Mouse (Mus musculus): ENCODE measurements around the gene Slc41a1. TPM values are rescaled to one million over a fixed set of nuclear protein-coding genes. Genes with fewer than 3 reads are reported as not detected.
"Not testable (repeated sequence)": the region's sequence is repeated elsewhere in the genome, so short reads cannot be mapped to it uniquely, and the experiment has no call there.

Gene Slc41a1
- polyA plus RNA-seq, 1 experiment from 2014 or later: 12.3 TPM

GRCm38 (mm10) chr1:131812631-131813295, 14.5 kb upstream of the Slc41a1 start:
- no peak overlapping the region for H3K27ac ChIP-seq (replicated peaks)
- WGBS: 86% methylated on average over 9 of the region's 9 CpGs
- H3K36me3 ChIP-seq (replicated peaks): no peaks in the 10 kb centered on the region
- no peak overlapping the region for H3K4me3 ChIP-seq
- H3K4me1 ChIP-seq: 0 out of 2 replicates have a peak, but pooled peaks cover 4% of the 10 kb centered on the region
- H3K27me3 ChIP-seq (replicated peaks; ENCODE audit: low read depth, poor library complexity, severe bottlenecking): no peaks in the 10 kb centered on the region
- no peaks in the 10 kb centered on the region for H3K9me3 ChIP-seq
- no peak for DNase-seq (ENCODE audit: low spot score)

GRCm38 (mm10) chr1:131813731-131814130, 13.6 kb upstream of the Slc41a1 start:
- H3K27me3 ChIP-seq (replicated peaks; ENCODE audit: low read depth, poor library complexity, severe bottlenecking): no peaks in the 10 kb centered on the region
- H3K9me3 ChIP-seq: no peaks in the 10 kb centered on the region
- no peak overlapping the region for H3K27ac ChIP-seq (replicated peaks)
- 91% methylated on average over 4 of the region's 4 CpGs for WGBS
- H3K4me1 ChIP-seq: 0 out of 2 replicates have a peak, but pooled peaks cover 4% of the 10 kb centered on the region
- no peaks in the 10 kb centered on the region for H3K36me3 ChIP-seq (replicated peaks)
- no peak for DNase-seq (ENCODE audit: low spot score)
- H3K4me3 ChIP-seq: no peak overlapping the region

GRCm38 (mm10) chr1:131814191-131814590, 13.1 kb upstream of the Slc41a1 start:
- Histone ChIP-seq H3K36me3 (replicated peaks) (no peaks in the 10 kb centered on the region), H3K4me3 (no peak overlapping the region), H3K4me1 (0 out of 2 replicates have a peak, but pooled peaks cover 4% of the 10 kb centered on the region), H3K27ac (replicated peaks) (no peak overlapping the region), H3K9me3 (no peaks in the 10 kb centered on the region), H3K27me3 (replicated peaks; ENCODE audit: low read depth, poor library complexity, severe bottlenecking) (no peaks in the 10 kb centered on the region)
- WGBS: 84% methylated on average over 3 of the region's 3 CpGs
- DNase-seq (ENCODE audit: low spot score): no peak

- DNase-seq (ENCODE audit: low spot score): no peak
- no peaks in the 10 kb centered on the region for H3K36me3 ChIP-seq (replicated peaks)
- H3K9me3 ChIP-seq: no peaks in the 10 kb centered on the region
- 89% methylated on average over 6 of the region's 6 CpGs for WGBS
- H3K27me3 ChIP-seq (replicated peaks; ENCODE audit: low read depth, poor library complexity, severe bottlenecking): no peaks in the 10 kb centered on the region
- no peak overlapping the region for H3K27ac ChIP-seq (replicated peaks)
- H3K4me3 ChIP-seq: no peak overlapping the region
- H3K4me1 ChIP-seq: no peaks in the 10 kb centered on the region
These were observed 10.4 kb upstream of the Slc41a1 start for GRCm38 (mm10) chr1:131816886-131817285.

GRCm38 (mm10) chr1:131820353-131820752, 6.9 kb upstream of the Slc41a1 start:
- H3K27me3 ChIP-seq (replicated peaks; ENCODE audit: low read depth, poor library complexity, severe bottlenecking); DNase-seq (ENCODE audit: low spot score); H3K9me3 ChIP-seq; H3K36me3 ChIP-seq (replicated peaks); H3K4me1 ChIP-seq; H3K27ac ChIP-seq (replicated peaks); H3K4me3 ChIP-seq: not testable (repeated sequence)
- WGBS: 79% methylated on average over 9 of the region's 9 CpGs

GRCm38 (mm10) chr1:131820887-131821328, 6.4 kb upstream of the Slc41a1 start:
- Histone ChIP-seq H3K4me1 (no peaks in the 10 kb centered on the region), H3K9me3 (no peaks in the 10 kb centered on the region), H3K36me3 (replicated peaks) (no peaks in the 10 kb centered on the region), H3K27me3 (replicated peaks; ENCODE audit: low read depth, poor library complexity, severe bottlenecking) (no peaks in the 10 kb centered on the region), H3K4me3 (no peak overlapping the region), H3K27ac (replicated peaks) (no peak overlapping the region)
- WGBS: 90% methylated on average over 10 of the region's 10 CpGs
- DNase-seq (ENCODE audit: low spot score): no peak

GRCm38 (mm10) chr1:131822292-131822691, 5.0 kb upstream of the Slc41a1 start:
- Histone ChIP-seq H3K36me3 (replicated peaks) (no peaks in the 10 kb centered on the region), H3K9me3 (no peaks in the 10 kb centered on the region), H3K27ac (replicated peaks) (no peak overlapping the region), H3K4me3 (no peak overlapping the region), H3K27me3 (replicated peaks; ENCODE audit: low read depth, poor library complexity, severe bottlenecking) (peaks cover 7% of the 10 kb centered on the region; the same call in 1 of the 2 replicates), H3K4me1 (peaks cover 4% of the 10 kb centered on the region)
- DNase-seq (ENCODE audit: low spot score): no peak
- 74% methylated on average over 8 of the region's 8 CpGs for WGBS

- 78% methylated on average over 1 of the region's 1 CpGs for WGBS
- Histone ChIP-seq H3K36me3 (replicated peaks) (no peaks in the 10 kb centered on the region), H3K9me3 (no peaks in the 10 kb centered on the region), H3K4me1 (peaks cover 7% of the 10 kb centered on the region), H3K27me3 (replicated peaks; ENCODE audit: low read depth, poor library complexity, severe bottlenecking) (peaks cover 7% of the 10 kb centered on the region; the same call in 1 of the 2 replicates), H3K27ac (replicated peaks) (no peak overlapping the region), H3K4me3 (no peak overlapping the region)
- DNase-seq (ENCODE audit: low spot score): no peak
These were observed 4.3 kb upstream of the Slc41a1 start for GRCm38 (mm10) chr1:131822856-131823492.

GRCm38 (mm10) chr1:131823563-131823962, 3.7 kb upstream of the Slc41a1 start:
- 61% methylated on average over 5 of the region's 5 CpGs for WGBS
- DNase-seq (ENCODE audit: low spot score): no peak
- Histone ChIP-seq H3K4me1 (peaks cover 9% of the 10 kb centered on the region), H3K9me3 (no peaks in the 10 kb centered on the region), H3K4me3 (no peak overlapping the region), H3K27ac (replicated peaks) (no peak overlapping the region), H3K27me3 (replicated peaks; ENCODE audit: low read depth, poor library complexity, severe bottlenecking) (peaks cover 7% of the 10 kb centered on the region; the same call in 1 of the 2 replicates), H3K36me3 (replicated peaks) (no peaks in the 10 kb centered on the region)

GRCm38 (mm10) chr1:131824528-131825181, 2.6 kb upstream of the Slc41a1 start:
- WGBS: 86% methylated on average over 11 of the region's 11 CpGs
- H3K27ac ChIP-seq (replicated peaks): no peak overlapping the region
- no peak overlapping the region for H3K4me3 ChIP-seq
- DNase-seq (ENCODE audit: low spot score): no peak
- H3K4me1 ChIP-seq: peaks cover 20% of the 10 kb centered on the region
- H3K36me3 ChIP-seq (replicated peaks): no peaks in the 10 kb centered on the region
- H3K9me3 ChIP-seq: no peaks in the 10 kb centered on the region
- peaks cover 7% of the 10 kb centered on the region; the same call in 1 of the 2 replicates for H3K27me3 ChIP-seq (replicated peaks; ENCODE audit: low read depth, poor library complexity, severe bottlenecking)

GRCm38 (mm10) chr1:131827787-131828258, 530 bp downstream of the Slc41a1 start:
- peak overlapping the region; percentile 95 for H3K27ac ChIP-seq (replicated peaks)
- peak overlapping the region; percentile 86 for H3K4me3 ChIP-seq
- peak; percentile 98 for DNase-seq (ENCODE audit: low spot score)
- peaks cover 40% of the 10 kb centered on the region for H3K4me1 ChIP-seq
- WGBS: under 1% methylated on average over 36 of the region's 36 CpGs
- H3K9me3 ChIP-seq: no peaks in the 10 kb centered on the region
- H3K36me3 ChIP-seq (replicated peaks): peaks cover 29% of the 10 kb centered on the region
- peaks cover 7% of the 10 kb centered on the region; the same call in 1 of the 2 replicates for H3K27me3 ChIP-seq (replicated peaks; ENCODE audit: low read depth, poor library complexity, severe bottlenecking)

- no peak for DNase-seq (ENCODE audit: low spot score)
- no peaks in the 10 kb centered on the region for H3K9me3 ChIP-seq
- 2% methylated on average over 22 of the region's 22 CpGs for WGBS
- H3K4me1 ChIP-seq: peaks cover 46% of the 10 kb centered on the region
- peaks cover 7% of the 10 kb centered on the region; the same call in 1 of the 2 replicates for H3K27me3 ChIP-seq (replicated peaks; ENCODE audit: low read depth, poor library complexity, severe bottlenecking)
- H3K36me3 ChIP-seq (replicated peaks): peaks cover 36% of the 10 kb centered on the region
- peak overlapping the region; percentile 95 for H3K27ac ChIP-seq (replicated peaks)
- peak overlapping the region; percentile 86 for H3K4me3 ChIP-seq
These were observed 1.2 kb downstream of the Slc41a1 start for GRCm38 (mm10) chr1:131828297-131829126.
